Mouse (Mus musculus) G1E (cell line): ENCODE measurements around the gene Tas2r137.

Experiments used
- CTCF ChIP-seq: IDR thresholded peaks from 2 replicates; pipeline ENCODE4 v1.5.1; 2012; ENCODE audit warnings: low read depth, low read length, inconsistent platforms, mixed read lengths
- TAL1 ChIP-seq: conservative IDR thresholded peaks from 2 replicates; pipeline ENCODE4 v1.6.1; 2012; ENCODE audit warnings: low read depth, low read length, inconsistent platforms, mixed read lengths

GRCm38 (mm10) chr6:40465710-40466109 is 25.3 kb upstream of the Tas2r137 start:
- TF ChIP-seq CTCF, result no peak
- no peak for TF ChIP-seq TAL1
